In genomic region chr1:54835661-54836205, GRCm38 (mm10) we compare ENCODE assay signal across 33 mouse cellular contexts.
DNase-seq lines count a peak whose midpoint lies in the region; ATAC-seq and TF ChIP-seq lines count a peak whose summit lies in the region.
"Had no signal": no experiment of that assay in that cellular context is flagged by ENCODE, and none has a peak within 500 bp of the region (broad histone marks: within the 10 kb centered on the region; RNA-seq: fewer than 3 reads in every experiment).

No protein-coding gene starts in this region.

- no peaks in the 10 kb centered on the region for H3K9me3 ChIP-seq in liver, embryonic 16.5 days (replicated peaks; ENCODE audit: control insufficient read depth, low read length)
- H3K9me3 ChIP-seq in midbrain, embryonic 11.5 days (ENCODE audit: control insufficient read depth, low read length): no peaks in the 10 kb centered on the region
- H3K9me3 ChIP-seq: forebrain, embryonic 12.5 days; hindbrain, embryonic 12.5 days; limb, embryonic 13.5 days; midbrain, embryonic 10.5 days had no signal

- no peak overlapping the region for H3K9ac ChIP-seq in liver, embryonic 16.5 days (ENCODE audit: low read depth, low read length)
- no peak overlapping the region for H3K9ac ChIP-seq in midbrain, embryonic 11.5 days (ENCODE audit: low read length)
- H3K9ac ChIP-seq: forebrain, embryonic 12.5 days; hindbrain, embryonic 12.5 days; limb, embryonic 13.5 days had no signal

- TF ChIP-seq POLR2A in bone marrow, adult 2 months (IDR thresholded peaks at IDR 0.05; ENCODE audit: borderline replicate concordance, control insufficient read depth, low read depth, low read length): no peak

- peak; percentile 91 for DNase-seq in heart, adult 11 months
- DNase-seq in heart, adult 8-10 months (ENCODE audit: low spot score): no peak
- DNase-seq in 416B (ENCODE audit: low read depth): peak; percentile 69
- no peak for DNase-seq in midbrain, embryonic 11.5 days (ENCODE audit: low spot score, missing footprints)
- no peak for DNase-seq in testis, postnatal 14 days (ENCODE audit: low spot score)
- no peak for DNase-seq in embryo, embryonic 11 days
- DNase-seq: adrenal gland, postnatal 10 days; B cell, adult 2 months; cerebellum, adult 2 months; cerebellum, postnatal 14 days; gastrocnemius, postnatal 10 days; heart, postnatal 36 days; kidney, adult 8-10 months; kidney, postnatal 10 days; layer of hippocampus, adult 9-11 months; lung, adult 18-20 months; right cerebral cortex, postnatal 4 days; thymus, adult 2 months; thymus, postnatal 36 days had no signal

- H3K36me3 ChIP-seq in liver, embryonic 16.5 days (ENCODE audit: control insufficient read depth, insufficient read depth): no peaks in the 10 kb centered on the region
- H3K36me3 ChIP-seq in midbrain, embryonic 11.5 days (ENCODE audit: control insufficient read depth, insufficient read depth, low read length): no peaks in the 10 kb centered on the region
- H3K36me3 ChIP-seq: forebrain, embryonic 12.5 days; hindbrain, embryonic 12.5 days; limb, embryonic 13.5 days; midbrain, embryonic 10.5 days had no signal

- H3K27ac ChIP-seq in bone marrow, adult 2 months (ENCODE audit: control insufficient read depth, insufficient read depth, low read depth, low read length, poor library complexity): peak overlapping the region; percentile 68
- H3K27ac ChIP-seq in liver, embryonic 16.5 days (ENCODE audit: low read length): 0 out of 2 replicates have a peak overlapping the region, but pooled peaks have one; percentile 37
- H3K27ac ChIP-seq in midbrain, embryonic 11.5 days (ENCODE audit: low read depth, low read length): no peak overlapping the region
- H3K27ac ChIP-seq: forebrain, embryonic 12.5 days; hindbrain, embryonic 12.5 days; hindbrain, postnatal 0 days; limb, embryonic 13.5 days; macrophage; midbrain, embryonic 10.5 days; stomach, postnatal 0 days had no signal

- H3K4me3 ChIP-seq in bone marrow, adult 2 months (replicated peaks; ENCODE audit: control insufficient read depth, low read depth, low read length): peak overlapping the region; percentile 51
- no peak overlapping the region for H3K4me3 ChIP-seq in liver, embryonic 16.5 days (ENCODE audit: low read depth, low read length)
- H3K4me3 ChIP-seq in midbrain, embryonic 11.5 days (ENCODE audit: low read depth, low read length): no peak overlapping the region
- H3K4me3 ChIP-seq: erythroblast, embryonic 14.5 days; forebrain, embryonic 12.5 days; hindbrain, embryonic 12.5 days; limb, embryonic 13.5 days; midbrain, embryonic 10.5 days had no signal

- WGBS in bone marrow, adult 2 months: 21% methylated on average over 6 of the region's 6 CpGs
- 42% methylated on average over 6 of the region's 6 CpGs for WGBS in liver, embryonic 16.5 days (ENCODE audit: insufficient replicate concordance)
- 86% methylated on average over 6 of the region's 6 CpGs for WGBS in midbrain, embryonic 11.5 days

- H3K27me3 ChIP-seq in liver, embryonic 16.5 days (ENCODE audit: control insufficient read depth, insufficient read depth, low read depth, low read length): no peaks in the 10 kb centered on the region
- H3K27me3 ChIP-seq in midbrain, embryonic 11.5 days (ENCODE audit: control insufficient read depth, insufficient read depth, low read length): no peaks in the 10 kb centered on the region
- H3K27me3 ChIP-seq: forebrain, embryonic 12.5 days; hindbrain, embryonic 12.5 days; limb, embryonic 13.5 days had no signal

- ATAC-seq in liver, embryonic 16.5 days (ENCODE audit: low read depth): no peak
- ATAC-seq in midbrain, embryonic 11.5 days (ENCODE audit: low FRiP score): no peak
- ATAC-seq: hindbrain, postnatal 0 days; intestine, embryonic 16.5 days; lung, postnatal 0 days; midbrain, embryonic 16.5 days had no signal

- TF ChIP-seq CTCF in bone marrow, adult 2 months (IDR thresholded peaks at IDR 0.05; ENCODE audit: control insufficient read depth, insufficient read depth, low read length): no peak

- no peak overlapping the region for H3K4me2 ChIP-seq in liver, embryonic 16.5 days (ENCODE audit: low read depth, low read length)
- no peak overlapping the region for H3K4me2 ChIP-seq in midbrain, embryonic 11.5 days
- H3K4me2 ChIP-seq: forebrain, embryonic 12.5 days; heart, embryonic 11.5 days; hindbrain, embryonic 12.5 days; limb, embryonic 13.5 days had no signal

- peaks cover 4% of the 10 kb centered on the region for H3K4me1 ChIP-seq in bone marrow, adult 2 months (ENCODE audit: control insufficient read depth, insufficient read depth, low read length)
- peaks cover 2% of the 10 kb centered on the region for H3K4me1 ChIP-seq in liver, embryonic 16.5 days (ENCODE audit: control insufficient read depth, low read depth, low read length)
- H3K4me1 ChIP-seq in midbrain, embryonic 11.5 days (ENCODE audit: control insufficient read depth, insufficient read depth, low read length): no peaks in the 10 kb centered on the region
- H3K4me1 ChIP-seq: forebrain, embryonic 12.5 days; hindbrain, embryonic 12.5 days; midbrain, embryonic 10.5 days had no signal

Comparison
In these comparisons a context has a peak if more than half of its experiments do, and no peak if none do; other contexts are left out.
1. DNase-seq: peak in heart, adult 11 months (single experiment) and 416B (single experiment); none in heart, adult 8-10 months (single experiment), midbrain, embryonic 11.5 days (single experiment), testis, postnatal 14 days (single experiment) and embryo, embryonic 11 days (single experiment).